Mouse (Mus musculus): Measurements from ENCODE around the gene Creb3l4. TPM values are rescaled to one million over a fixed set of nuclear protein-coding genes. Genes with fewer than 3 reads are reported as not detected.

Gene Creb3l4
- 1.3 and 1.9 TPM in 2 replicates for polyA plus RNA-seq (2015; fragmentation: Nextera tagmentation; extraction: Ambion mirVana)

GRCm38 (mm10) chr3:90242984-90243775 lies at the start of gene Creb3l4:
Gene Creb3l4, minus strand, starts transcription at chr3:90243512.

GRCm38 (mm10) chr3:90292345-90293275 lies 49.3 kb upstream of the Creb3l4 start, which contains the start of gene Gatad2b:
Gene Gatad2b, plus strand, starts transcription at chr3:90293178.

GRCm38 (mm10) chr3:90265034-90265931 lies 22.0 kb upstream of the Creb3l4 start, which contains the start of gene Dennd4b:
Gene Dennd4b, plus strand, starts transcription at chr3:90265185.

GRCm38 (mm10) chr3:90253653-90254418 lies 10.5 kb upstream of the Creb3l4 start, which contains the start of gene Crtc2:
Gene Crtc2, plus strand, starts transcription at chr3:90254163.

GRCm38 (mm10) chr3:90247960-90248745 lies 4.8 kb upstream of the Creb3l4 start, which contains the start of gene Slc39a1:
Gene Slc39a1, plus strand, starts transcription at chr3:90248172.

GRCm38 (mm10) chr3:90231507-90232333 lies 11.6 kb downstream of the Creb3l4 start, which contains the start of gene Jtb:
Gene Jtb, plus strand, starts transcription at chr3:90231597.

GRCm38 (mm10) chr3:90213377-90213866 lies 29.9 kb downstream of the Creb3l4 start, which contains the start of the genes Rps27 and Rab13:
Gene Rps27, minus strand, starts transcription at chr3:90213651.
Gene Rab13, plus strand, starts transcription at chr3:90213695.

Small RNA genes lying within 50 kb of the gene (microRNA-seq; reads per million reads assigned to microRNA genes)
- not detected for gene Mir7012

Other genes with a start within 250 kb of the Creb3l4 start
- 94.5 and 95.7 TPM in 2 replicates for gene Hax1, start 244.7 kb downstream of the Creb3l4 start, polyA plus RNA-seq (2015; fragmentation: Nextera tagmentation; extraction: Ambion mirVana)
- gene 4933434E20Rik, start 191.9 kb downstream of the Creb3l4 start, polyA plus RNA-seq (2015; fragmentation: Nextera tagmentation; extraction: Ambion mirVana) = 117 and 119 TPM in 2 replicates
- 80.9 and 113 TPM in 2 replicates for gene Ubap2l, start 190.9 kb downstream of the Creb3l4 start, polyA plus RNA-seq (2015; fragmentation: Nextera tagmentation; extraction: Ambion mirVana)
- 328 and 388 TPM in 2 replicates for gene Tpm3, start 170.9 kb downstream of the Creb3l4 start, polyA plus RNA-seq (2015; fragmentation: Nextera tagmentation; extraction: Ambion mirVana)
- gene Nup210l, start 139.4 kb downstream of the Creb3l4 start, polyA plus RNA-seq (2015; fragmentation: Nextera tagmentation; extraction: Ambion mirVana) = 0.06 and 0.08 TPM in 2 replicates
- 1,219 and 1,471 TPM in 2 replicates for gene Rps27, start 29.9 kb downstream of the Creb3l4 start, polyA plus RNA-seq (2015; fragmentation: Nextera tagmentation; extraction: Ambion mirVana)
- 20.8 and 21.2 TPM in 2 replicates for gene Rab13, start 29.8 kb downstream of the Creb3l4 start, polyA plus RNA-seq (2015; fragmentation: Nextera tagmentation; extraction: Ambion mirVana)
- gene Jtb, start 11.9 kb downstream of the Creb3l4 start, polyA plus RNA-seq (2015; fragmentation: Nextera tagmentation; extraction: Ambion mirVana) = 107 and 109 TPM in 2 replicates
- gene Slc39a1, start 4.7 kb upstream of the Creb3l4 start, polyA plus RNA-seq (2015; fragmentation: Nextera tagmentation; extraction: Ambion mirVana) = 123 and 150 TPM in 2 replicates
- 12.1 and 12.4 TPM in 2 replicates for gene Crtc2, start 10.7 kb upstream of the Creb3l4 start, polyA plus RNA-seq (2015; fragmentation: Nextera tagmentation; extraction: Ambion mirVana)
- gene Dennd4b, start 21.7 kb upstream of the Creb3l4 start, polyA plus RNA-seq (2015; fragmentation: Nextera tagmentation; extraction: Ambion mirVana) = 1.9 and 2.2 TPM in 2 replicates
- 5.8 and 6.5 TPM in 2 replicates for gene Gatad2b, start 49.7 kb upstream of the Creb3l4 start, polyA plus RNA-seq (2015; fragmentation: Nextera tagmentation; extraction: Ambion mirVana)
- gene Slc27a3, start 146.4 kb upstream of the Creb3l4 start, polyA plus RNA-seq (2015; fragmentation: Nextera tagmentation; extraction: Ambion mirVana) = 6.9 and 8.3 TPM in 2 replicates
- gene Ints3, start 190.1 kb upstream of the Creb3l4 start, polyA plus RNA-seq (2015; fragmentation: Nextera tagmentation; extraction: Ambion mirVana) = 9.2 and 9.7 TPM in 2 replicates
- 3.0 and 4.5 TPM in 2 replicates for gene Npr1, start 222.4 kb upstream of the Creb3l4 start, polyA plus RNA-seq (2015; fragmentation: Nextera tagmentation; extraction: Ambion mirVana)
- gene Ilf2, start 232.6 kb upstream of the Creb3l4 start, polyA plus RNA-seq (2015; fragmentation: Nextera tagmentation; extraction: Ambion mirVana) = 59.7 and 65.9 TPM in 2 replicates
- gene Snapin, start 247.5 kb upstream of the Creb3l4 start, polyA plus RNA-seq (2015; fragmentation: Nextera tagmentation; extraction: Ambion mirVana) = 91.6 and 102 TPM in 2 replicates